Mouse (Mus musculus) midbrain, embryonic 13.5 days (tissue): ENCODE measurements around the gene Adcy6. TPM values are rescaled to one million over a fixed set of nuclear protein-coding genes. Genes with fewer than 3 reads are reported as not detected.

Experiments used
- ATAC-seq: fragments of 200-750 bp; cut with Nextera tagmentation; 2 replicates; pipeline ENCODE4 v1.8.0; 2017; ENCODE audit warnings: mild to moderate bottlenecking, moderate TSS enrichment, moderate library complexity
- H3K27ac ChIP-seq: fragments of 300-500 bp; sonication (generic); 2 replicates; pipeline ENCODE4 v1.5.1; 2015; ENCODE audit warnings: inconsistent platforms, mild to moderate bottlenecking, moderate library complexity
- H3K27me3 ChIP-seq: fragments of 300-500 bp; sonication (generic); 2 replicates; pipeline ENCODE4 v1.6.1; 2015; ENCODE audit warnings: mild to moderate bottlenecking, inconsistent platforms
- H3K36me3 ChIP-seq: fragments of 300-500 bp; sonication (generic); 2 replicates; pipeline ENCODE4 v1.6.1; 2015; ENCODE audit warnings: mild to moderate bottlenecking, inconsistent platforms
- H3K4me1 ChIP-seq: fragments of 300-500 bp; sonication (generic); replicated peaks from 2 replicates; pipeline ENCODE4 v1.6.1; 2015; ENCODE audit warnings: inconsistent platforms
- H3K4me2 ChIP-seq: fragments of 300-500 bp; sonication (generic); replicated peaks from 2 replicates; pipeline ENCODE4 v1.6.1; 2015; ENCODE audit warnings: moderate library complexity, mild to moderate bottlenecking, inconsistent platforms
- H3K4me3 ChIP-seq: fragments of 300-500 bp; sonication (generic); replicated peaks from 2 replicates; pipeline ENCODE4 v1.5.1; 2015; ENCODE audit warnings: mild to moderate bottlenecking, inconsistent platforms
- H3K9ac ChIP-seq: fragments of 300-500 bp; sonication (generic); replicated peaks from 2 replicates; pipeline ENCODE4 v1.6.1; 2015; ENCODE audit warnings: mild to moderate bottlenecking, inconsistent platforms
- H3K9me3 ChIP-seq: fragments of 300-500 bp; sonication (generic); 2 replicates; pipeline ENCODE4 v1.6.1; 2016; ENCODE audit warnings: mild to moderate bottlenecking, inconsistent platforms
- WGBS: fragments of 180-500 bp; shearing (Covaris S2); methylation state at CpG from one replicate; pipeline ENCODE4 v1.1.7; 2015; 5-methylcytosine and 5-hydroxymethylcytosine counted together
- polyA plus RNA-seq: library from polyadenylated mRNA; unstranded; fragments of >200 nt; fragmentation: Nextera tagmentation; extraction: Ambion mirVana; gene quantifications from 2 replicates; pipeline ENCODE4 v1.2.1, GENCODE M21; 2015

The Adcy6 gene
- polyA plus RNA-seq, 1 experiment from 2014 or later, result 13.0 TPM

DNA sequence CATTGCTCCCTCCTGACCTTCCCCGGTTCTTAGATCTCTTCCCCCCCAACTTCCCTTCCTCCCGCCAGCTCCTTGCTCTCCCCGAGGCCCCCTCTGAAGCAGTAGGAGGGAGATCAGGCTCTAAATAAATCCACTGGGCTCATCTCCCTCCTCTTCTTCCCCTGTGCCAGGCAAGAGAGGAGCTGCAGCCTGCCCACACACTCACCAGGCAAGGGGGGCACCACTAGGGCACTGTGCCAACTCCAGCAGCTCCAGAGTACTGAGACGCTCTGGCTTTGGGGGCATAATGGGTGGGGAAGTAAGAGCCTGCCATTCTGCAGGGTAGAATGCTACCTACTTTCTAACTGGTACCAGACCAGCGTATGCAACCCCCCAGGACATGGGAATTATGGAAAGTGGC, 26.6 kb upstream of the Adcy6 start:
- no peaks in the 10 kb centered on the region; the same call in 1 of the 2 replicates for H3K27me3 ChIP-seq
- H3K27ac ChIP-seq, result peak overlapping the region; percentile 99
- H3K4me3 ChIP-seq, result peak overlapping the region; percentile 78
- H3K4me2 ChIP-seq, result peak overlapping the region; percentile 93
- peaks cover 57% of the 10 kb centered on the region for H3K4me1 ChIP-seq
- peak overlapping the region; percentile 96 for H3K9ac ChIP-seq
- peaks cover 30% of the 10 kb centered on the region for H3K36me3 ChIP-seq
- ATAC-seq, result no peak
- no peaks in the 10 kb centered on the region for H3K9me3 ChIP-seq
- 25% methylated on average over 5 of the region's 5 CpGs for WGBS

DNA sequence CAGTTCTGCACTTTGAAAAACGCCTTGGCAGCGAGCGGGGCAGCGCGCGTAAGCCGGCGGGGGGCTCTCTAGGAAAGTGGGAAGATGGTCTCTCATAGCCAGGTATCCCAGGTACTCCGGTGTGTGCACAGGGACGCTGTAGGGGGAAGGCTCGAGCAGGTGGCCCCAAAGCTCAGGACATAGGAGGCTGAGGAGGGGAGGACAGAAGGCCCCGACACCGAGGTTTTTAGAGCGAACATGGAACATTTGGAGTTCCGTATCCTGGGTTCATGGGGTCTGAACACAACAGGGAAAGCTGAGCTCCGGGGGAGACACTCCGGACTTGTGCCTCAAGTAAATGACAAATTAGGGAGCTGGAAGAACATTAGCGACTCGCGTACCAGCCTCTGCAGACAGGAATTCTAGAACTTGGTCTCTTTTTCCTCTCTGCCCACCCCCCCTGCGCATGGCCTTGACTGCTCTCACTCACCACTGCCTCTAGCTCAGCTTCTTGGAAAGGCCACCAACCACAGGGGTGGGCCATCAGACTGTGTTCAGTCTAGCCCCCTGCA, 25.5 kb upstream of the Adcy6 start:
- Histone ChIP-seq H3K27ac (peak overlapping the region; percentile 99), H3K4me3 (peak overlapping the region; percentile 78), H3K36me3 (peaks cover 18% of the 10 kb centered on the region), H3K27me3 (peaks cover 11% of the 10 kb centered on the region), H3K4me2 (peak overlapping the region; percentile 93), H3K9me3 (no peaks in the 10 kb centered on the region), H3K4me1 (peaks cover 68% of the 10 kb centered on the region), H3K9ac (peak overlapping the region; percentile 96)
- under 1% methylated on average over 21 of the region's 21 CpGs for WGBS
- ATAC-seq, result peak; percentile 18

DNA sequence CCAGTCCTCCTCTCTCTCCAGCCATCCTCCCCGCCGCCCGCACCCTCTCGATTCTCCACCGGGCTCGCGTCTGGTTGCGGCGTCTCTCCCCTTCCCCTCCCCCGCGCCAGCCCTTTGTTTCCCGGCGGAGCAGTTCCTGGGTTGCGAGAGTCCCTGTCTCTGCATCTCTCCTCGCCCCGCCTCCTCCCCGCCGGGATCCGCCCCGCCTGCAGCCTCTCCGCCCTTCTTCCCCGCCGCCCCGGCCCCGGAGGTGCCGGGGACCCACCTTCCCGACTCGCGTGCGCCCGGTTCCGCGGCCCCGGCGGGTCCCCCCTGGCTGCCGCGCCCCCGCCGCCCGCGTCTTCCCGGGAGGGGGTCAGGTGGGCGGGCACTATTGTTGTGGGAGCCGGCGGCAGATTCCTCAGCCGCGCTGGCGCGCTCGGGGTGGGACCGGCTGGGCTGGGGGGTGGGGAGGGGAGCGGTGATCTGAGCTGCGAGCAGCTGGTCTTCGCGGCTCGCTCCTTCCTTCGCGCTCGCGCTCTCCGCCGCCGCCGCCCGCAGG, 24.7 kb upstream of the Adcy6 start:
- H3K4me1 ChIP-seq, result peaks cover 72% of the 10 kb centered on the region

DNA sequence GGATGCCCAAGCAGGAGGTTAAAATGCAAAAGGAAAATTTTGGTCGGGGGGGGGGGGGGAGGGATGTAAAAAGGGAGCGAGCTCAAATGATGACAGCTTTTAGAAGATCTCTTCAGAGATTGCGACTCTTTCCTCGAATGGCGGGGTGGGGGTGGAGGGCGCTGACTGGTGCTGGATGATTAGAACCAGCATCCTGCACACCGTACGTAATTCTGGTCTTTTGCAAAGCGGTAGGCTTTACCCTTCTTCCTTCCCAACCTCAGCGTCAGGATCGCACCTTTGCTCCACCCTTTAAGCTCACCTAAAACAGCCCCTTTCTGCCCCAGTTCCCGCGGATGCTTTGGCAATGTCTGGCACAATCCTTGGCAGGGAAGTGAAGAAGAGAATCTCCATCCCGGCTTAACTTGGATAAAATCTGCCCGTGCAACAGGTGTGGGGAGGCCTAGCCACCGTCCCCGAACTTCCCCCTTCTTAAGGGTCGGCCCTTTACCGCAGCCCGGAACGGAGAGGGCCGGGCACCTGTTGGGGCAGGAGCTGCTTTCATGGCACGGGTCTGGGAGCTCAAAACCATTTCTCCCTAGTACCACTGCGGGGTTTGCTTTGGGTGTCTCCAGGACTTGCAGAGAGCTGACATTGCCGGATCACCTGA, 24.1 kb upstream of the Adcy6 start:
- Histone ChIP-seq H3K4me3 (peak overlapping the region; percentile 78), H3K9ac (peak overlapping the region; percentile 96), H3K27me3 (peaks cover 17% of the 10 kb centered on the region), H3K4me1 (peaks cover 77% of the 10 kb centered on the region), H3K9me3 (no peaks in the 10 kb centered on the region), H3K4me2 (peak overlapping the region; percentile 93), H3K36me3 (peaks cover 6% of the 10 kb centered on the region; the same call in 1 of the 2 replicates), H3K27ac (peak overlapping the region; percentile 99)
- WGBS, result under 1% methylated on average over 25 of the region's 25 CpGs
- no peak; the same call in 1 of the 2 replicates for ATAC-seq

More for the DNA sequence above, 24.7 kb upstream of the Adcy6 start:
- H3K9me3 ChIP-seq, result no peaks in the 10 kb centered on the region
- peak overlapping the region; percentile 78 for H3K4me3 ChIP-seq
- peak overlapping the region; percentile 99 for H3K27ac ChIP-seq
- H3K27me3 ChIP-seq, result peaks cover 17% of the 10 kb centered on the region
- ATAC-seq, result peak; percentile 73
- peak overlapping the region; percentile 93 for H3K4me2 ChIP-seq
- peak overlapping the region; percentile 96 for H3K9ac ChIP-seq
- peaks cover 11% of the 10 kb centered on the region for H3K36me3 ChIP-seq
- WGBS, result under 1% methylated on average over 63 of the region's 65 CpGs

DNA sequence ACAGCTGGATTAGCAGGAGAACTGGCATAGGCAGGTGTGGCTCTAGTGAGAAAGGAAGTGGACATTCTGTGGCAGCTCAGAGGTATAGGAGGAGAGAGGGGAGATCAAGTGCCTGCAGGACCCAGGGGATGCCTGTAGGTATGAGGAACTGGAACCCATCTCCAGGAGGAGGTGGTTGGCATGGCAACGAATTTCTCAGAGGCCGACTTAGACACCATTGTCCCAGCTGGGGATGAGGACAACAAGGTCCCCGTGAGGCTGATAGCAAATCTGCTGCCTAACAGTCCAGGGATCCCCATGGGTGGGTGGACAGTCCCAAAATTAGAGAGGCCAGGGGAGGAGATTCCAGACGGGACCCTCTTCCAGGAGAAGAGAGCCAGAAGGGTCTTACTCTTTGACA, 23.0 kb upstream of the Adcy6 start:
- 1% methylated on average over 4 of the region's 4 CpGs for WGBS
- H3K27me3 ChIP-seq, result peaks cover 17% of the 10 kb centered on the region
- peak overlapping the region; percentile 78 for H3K4me3 ChIP-seq
- no peak; the same call in 1 of the 2 replicates for ATAC-seq
- H3K36me3 ChIP-seq, result peaks cover 6% of the 10 kb centered on the region; the same call in 1 of the 2 replicates
- peaks cover 85% of the 10 kb centered on the region for H3K4me1 ChIP-seq
- H3K9me3 ChIP-seq, result no peaks in the 10 kb centered on the region
- H3K27ac ChIP-seq, result peak overlapping the region; percentile 99
- peak overlapping the region; percentile 93 for H3K4me2 ChIP-seq
- H3K9ac ChIP-seq, result peak overlapping the region; percentile 96

DNA sequence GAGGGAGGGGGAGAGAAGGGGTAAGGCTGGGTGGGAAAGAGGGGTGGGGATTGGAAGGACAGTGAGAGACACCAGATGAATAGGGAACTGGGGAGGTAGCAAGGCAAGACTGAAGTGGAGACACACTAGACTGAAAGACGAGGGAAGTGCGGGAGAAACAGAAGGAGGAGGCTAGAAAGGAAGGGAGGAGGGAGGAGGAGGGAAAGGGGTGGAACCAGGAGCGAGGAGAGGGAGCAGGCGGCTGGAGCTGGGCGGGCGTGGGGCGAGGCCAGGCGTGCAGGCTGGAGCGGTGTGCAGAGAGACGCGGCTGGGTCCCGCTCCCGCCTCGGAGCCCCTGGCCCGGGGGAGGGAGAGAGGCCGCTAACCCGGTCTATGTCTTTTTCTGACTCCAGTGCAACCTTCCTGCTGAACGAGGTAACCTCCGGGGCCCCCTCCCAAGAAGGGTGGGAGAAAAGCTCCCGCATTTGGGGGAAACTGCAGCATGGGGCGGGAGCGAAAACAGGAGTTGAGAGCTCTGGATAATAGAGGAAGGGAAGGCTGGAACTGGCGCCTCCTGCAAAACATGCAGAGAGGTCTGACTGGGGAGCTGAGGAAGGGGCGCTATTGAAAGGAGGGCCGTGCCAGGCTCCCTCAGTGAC, 22.4 kb upstream of the Adcy6 start:
- peak overlapping the region; percentile 93 for H3K4me2 ChIP-seq
- peaks cover 17% of the 10 kb centered on the region for H3K27me3 ChIP-seq
- peak overlapping the region; percentile 78 for H3K4me3 ChIP-seq
- H3K9ac ChIP-seq, result peak overlapping the region; percentile 96
- peak overlapping the region; percentile 99 for H3K27ac ChIP-seq
- peaks cover 3% of the 10 kb centered on the region; the same call in 1 of the 2 replicates for H3K36me3 ChIP-seq
- peak; percentile 47 for ATAC-seq
- no peaks in the 10 kb centered on the region for H3K9me3 ChIP-seq
- H3K4me1 ChIP-seq, result peaks cover 78% of the 10 kb centered on the region
- under 1% methylated on average over 25 of the region's 25 CpGs for WGBS

DNA sequence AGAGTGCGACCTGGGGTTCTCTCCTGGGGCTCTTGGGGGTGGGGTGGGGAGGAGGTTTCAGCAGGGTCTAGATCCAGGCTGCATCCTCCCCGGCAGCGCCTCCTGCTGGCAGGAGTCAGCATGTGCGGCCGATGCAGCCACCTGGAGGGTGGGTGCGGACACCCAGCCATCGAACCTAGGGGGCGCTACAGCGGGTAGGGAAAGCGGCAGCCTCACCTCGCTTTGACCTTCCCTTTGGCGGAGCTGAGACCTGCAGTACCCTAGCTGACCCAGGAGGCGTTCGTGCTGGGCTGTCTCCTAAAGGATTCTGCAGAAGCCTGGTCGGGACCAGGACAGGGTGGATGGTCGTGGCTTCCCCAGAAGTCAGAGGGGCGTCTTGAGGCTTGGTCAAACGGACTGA, 21.6 kb upstream of the Adcy6 start:
- under 1% methylated on average over 18 of the region's 18 CpGs for WGBS
- Histone ChIP-seq H3K36me3 (no peaks in the 10 kb centered on the region), H3K9ac (peak overlapping the region; percentile 96), H3K27me3 (peaks cover 17% of the 10 kb centered on the region), H3K4me1 (peaks cover 70% of the 10 kb centered on the region), H3K4me2 (peak overlapping the region; percentile 93), H3K4me3 (peak overlapping the region; percentile 78), H3K9me3 (no peaks in the 10 kb centered on the region), H3K27ac (peak overlapping the region; percentile 99)
- peak; percentile 10; the same call in 1 of the 2 replicates for ATAC-seq

DNA sequence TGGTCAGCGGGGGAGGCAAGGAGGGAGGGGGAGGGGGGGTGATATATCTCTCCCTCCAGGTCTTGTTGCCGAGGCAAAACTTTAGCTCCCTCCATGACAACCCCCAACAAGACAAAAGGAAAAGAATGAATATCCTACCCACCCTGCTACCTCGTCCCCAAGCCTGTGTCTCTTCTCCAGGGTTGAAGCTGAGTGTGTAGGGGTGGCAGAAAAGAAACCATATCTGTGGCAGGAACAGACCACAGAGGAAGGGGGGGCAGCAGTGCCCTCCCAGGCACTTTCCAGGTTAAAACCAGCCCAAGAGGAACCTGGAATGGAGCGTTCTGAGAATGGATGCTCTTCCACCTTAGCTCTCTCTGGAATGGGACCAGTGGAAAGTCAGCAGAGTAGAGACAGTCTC, 20.7 kb upstream of the Adcy6 start, which contains the start of gene Cacnb3:
TSS of gene Cacnb3 (plus strand) at position 301 of the 400 bp plus-strand sequence.
- peak within 1 kb of the TSS; percentile 78 for H3K4me3 ChIP-seq
- H3K4me1 ChIP-seq, result peaks cover 67% of the 10 kb centered on the region
- H3K27me3 ChIP-seq, result peaks cover 17% of the 10 kb centered on the region
- peak within 1 kb of the TSS; percentile 99 for H3K27ac ChIP-seq
- H3K9ac ChIP-seq, result peak within 1 kb of the TSS; percentile 96; the same call in 1 of the 2 replicates
- H3K9me3 ChIP-seq, result no peaks in the 10 kb centered on the region
- WGBS, result 41% methylated on average over 4 of the region's 4 CpGs
- no peak for ATAC-seq
- no peaks in the 10 kb centered on the region for H3K36me3 ChIP-seq
- H3K4me2 ChIP-seq, result peak within 1 kb of the TSS; percentile 93

DNA sequence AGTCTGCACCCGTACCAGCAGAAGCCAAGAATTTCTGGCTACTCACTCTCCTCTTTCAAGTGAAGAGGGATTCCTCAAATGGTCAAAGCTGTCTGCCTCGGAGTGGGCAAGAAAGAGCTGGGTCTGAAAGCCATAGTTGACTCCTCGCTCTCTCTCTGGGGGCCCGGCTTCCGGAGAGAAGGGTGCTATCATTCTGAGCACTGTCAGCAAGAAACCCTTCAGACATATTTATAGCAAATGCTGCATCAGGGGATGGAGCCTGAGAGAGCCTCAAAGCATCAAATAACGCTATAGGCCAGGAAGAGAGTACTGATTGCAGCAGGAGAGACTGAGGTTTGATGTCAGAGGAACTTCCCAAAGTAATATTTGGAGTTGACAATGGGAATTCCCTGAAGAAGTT, 19.6 kb upstream of the Adcy6 start:
- H3K27ac ChIP-seq, result peak overlapping the region; percentile 36; the same call in 1 of the 2 replicates
- H3K36me3 ChIP-seq, result no peaks in the 10 kb centered on the region
- H3K4me2 ChIP-seq, result no peak overlapping the region
- ATAC-seq, result no peak
- peaks cover 17% of the 10 kb centered on the region for H3K27me3 ChIP-seq
- H3K4me1 ChIP-seq, result peaks cover 63% of the 10 kb centered on the region
- WGBS, result 56% methylated on average over 6 of the region's 6 CpGs
- H3K9ac ChIP-seq, result no peak overlapping the region
- H3K4me3 ChIP-seq, result no peak overlapping the region
- H3K9me3 ChIP-seq, result no peaks in the 10 kb centered on the region

DNA sequence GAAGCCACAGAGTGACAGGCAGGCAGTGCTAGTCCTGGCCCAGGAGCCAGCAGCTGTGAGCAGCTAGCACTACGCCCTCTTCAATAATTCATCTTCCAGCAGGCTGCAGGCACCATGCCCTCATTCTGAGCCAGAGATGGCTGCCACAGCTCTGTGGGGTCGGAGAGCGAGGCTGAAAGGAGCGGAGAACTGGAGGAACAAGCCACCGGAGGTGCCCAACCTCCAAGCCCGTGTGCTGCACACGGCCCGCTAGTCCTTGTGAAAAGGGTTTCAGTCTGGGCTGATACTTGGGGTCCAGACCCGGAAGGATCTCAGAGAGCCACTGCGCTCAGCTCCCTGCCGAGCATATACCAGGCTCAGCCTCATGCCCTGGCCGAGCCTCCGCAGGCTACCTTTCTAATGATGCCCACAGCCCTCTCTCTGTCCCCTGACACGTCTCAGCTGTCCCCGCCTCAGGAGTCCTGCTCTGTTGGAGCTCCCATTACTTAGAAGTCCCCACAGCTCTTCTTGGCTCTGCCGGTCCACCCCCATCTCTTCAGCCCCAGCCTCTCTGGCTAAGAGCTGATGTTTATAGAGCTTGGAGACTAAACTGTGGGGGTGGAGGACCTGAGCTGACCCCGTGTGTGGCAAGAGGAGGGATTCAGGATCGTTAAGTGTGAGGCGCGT, 18.8 kb upstream of the Adcy6 start:
- Histone ChIP-seq H3K4me3 (peak overlapping the region; percentile 22), H3K36me3 (no peaks in the 10 kb centered on the region), H3K4me2 (peak overlapping the region; percentile 49), H3K27ac (peak overlapping the region; percentile 79), H3K27me3 (peaks cover 17% of the 10 kb centered on the region), H3K9ac (peak overlapping the region; percentile 59), H3K9me3 (no peaks in the 10 kb centered on the region), H3K4me1 (peaks cover 58% of the 10 kb centered on the region)
- peak; percentile 35; the same call in 1 of the 2 replicates for ATAC-seq
- 8% methylated on average over 20 of the region's 20 CpGs for WGBS

DNA sequence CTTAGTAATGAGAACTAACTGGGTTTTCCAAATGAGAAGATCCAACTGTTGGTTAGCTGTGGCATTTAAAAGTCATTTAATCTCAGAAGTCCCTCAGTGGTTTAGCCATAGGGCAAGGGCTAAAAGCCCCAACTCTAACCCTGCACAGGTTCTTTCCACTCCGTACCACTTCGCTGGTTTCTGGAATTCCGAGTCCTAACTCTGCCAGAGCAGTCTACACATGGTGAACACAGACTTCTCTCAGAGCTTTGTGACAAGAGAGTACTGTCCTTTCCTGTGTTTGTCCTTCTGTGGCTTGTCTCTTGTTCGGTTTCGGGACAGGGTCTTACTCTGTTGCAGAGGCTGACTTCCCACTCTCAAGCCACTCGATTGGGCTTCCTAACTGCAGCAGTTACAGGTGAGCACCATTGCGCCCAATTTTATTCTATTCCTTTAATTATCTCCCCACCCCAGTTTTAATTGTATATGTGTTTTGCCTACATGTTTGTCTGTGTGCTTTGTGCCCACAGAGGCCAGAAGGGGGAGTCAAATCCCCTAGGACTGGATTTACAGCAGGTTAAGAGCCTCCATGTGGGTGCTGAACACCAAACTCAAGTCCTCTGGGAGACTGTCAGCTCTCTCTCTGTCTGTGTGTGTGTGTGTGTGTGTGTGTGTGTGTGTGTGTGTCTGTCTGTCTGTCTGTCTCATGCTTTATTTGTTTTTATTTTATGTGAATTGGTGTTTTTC, 16.8 kb upstream of the Adcy6 start:
- Histone ChIP-seq H3K4me1 (peaks cover 45% of the 10 kb centered on the region), H3K4me3 (no peak overlapping the region), H3K36me3 (no peaks in the 10 kb centered on the region), H3K9ac (no peak overlapping the region), H3K4me2 (no peak overlapping the region), H3K27me3 (peaks cover 19% of the 10 kb centered on the region), H3K9me3 (no peaks in the 10 kb centered on the region), H3K27ac (no peak overlapping the region)
- ATAC-seq, result no peak
- 70% methylated on average over 7 of the region's 7 CpGs for WGBS
